Mouse (Mus musculus): Measurements from ENCODE around the gene Dixdc1. TPM values are rescaled to one million over a fixed set of nuclear protein-coding genes. Genes with fewer than 3 reads are reported as not detected.

The Dixdc1 gene
- polyA plus RNA-seq, 1 experiment from 2014 or later = 35.0 TPM

- WGBS = 89% methylated on average over 14 of the region's 14 CpGs
- Histone ChIP-seq H3K27me3 (peaks cover 13% of the 10 kb centered on the region), H3K9ac (no peak overlapping the region), H3K4me3 (no peak overlapping the region), H3K4me2 (no peak overlapping the region), H3K36me3 (no peaks in the 10 kb centered on the region), H3K4me1 (replicated peaks) (peaks cover 15% of the 10 kb centered on the region), H3K27ac (no peak overlapping the region), H3K9me3 (no peaks in the 10 kb centered on the region)
- ATAC-seq (ENCODE audit: low FRiP score) = no peak
These were observed 1.8 kb upstream of the Dixdc1 start for GRCm38 (mm10) chr9:50740867-50741784.

DNA sequence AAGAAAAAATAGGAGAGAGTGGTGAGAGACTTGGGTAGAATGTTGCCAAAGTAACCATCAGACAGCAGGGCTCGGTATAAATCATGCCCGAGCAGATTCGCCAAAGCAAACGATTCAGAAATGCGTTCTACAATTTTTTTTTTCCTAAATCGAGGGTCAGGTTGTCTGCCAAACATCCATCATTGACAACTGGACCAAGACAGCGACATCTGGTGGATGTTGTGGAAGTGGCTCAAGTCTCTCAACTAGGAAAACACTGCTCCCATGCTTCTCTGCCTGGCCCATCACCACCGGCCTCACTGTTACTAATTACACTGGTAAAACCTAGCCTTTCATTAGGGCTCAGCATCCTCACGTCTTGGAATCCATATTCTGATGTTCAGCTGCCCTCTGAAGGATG lies 4.3 kb downstream of the Dixdc1 start:
- WGBS = 8% methylated on average over 9 of the region's 9 CpGs
- no peak overlapping the region for H3K9ac ChIP-seq
- no peak for ATAC-seq (ENCODE audit: low FRiP score)
- H3K9me3 ChIP-seq = no peaks in the 10 kb centered on the region
- H3K27ac ChIP-seq = no peak overlapping the region
- peak overlapping the region; percentile 24 for H3K4me2 ChIP-seq
- peaks cover 17% of the 10 kb centered on the region for H3K4me1 ChIP-seq (replicated peaks)
- no peak overlapping the region for H3K4me3 ChIP-seq
- no peaks in the 10 kb centered on the region for H3K36me3 ChIP-seq
- H3K27me3 ChIP-seq = 0 out of 2 replicates have a peak, but pooled peaks cover 5% of the 10 kb centered on the region

- Histone ChIP-seq H3K27ac (peak overlapping the region; percentile 13), H3K36me3 (no peaks in the 10 kb centered on the region), H3K9me3 (no peaks in the 10 kb centered on the region), H3K4me2 (no peak overlapping the region), H3K27me3 (0 out of 2 replicates have a peak, but pooled peaks cover 5% of the 10 kb centered on the region), H3K4me3 (no peak overlapping the region), H3K4me1 (replicated peaks) (peaks cover 13% of the 10 kb centered on the region), H3K9ac (no peak overlapping the region)
- 7% methylated on average over 4 of the region's 4 CpGs for WGBS
- no peak for ATAC-seq (ENCODE audit: low FRiP score)
These were observed 6.8 kb downstream of the Dixdc1 start for GRCm38 (mm10) chr9:50732560-50732959.

DNA sequence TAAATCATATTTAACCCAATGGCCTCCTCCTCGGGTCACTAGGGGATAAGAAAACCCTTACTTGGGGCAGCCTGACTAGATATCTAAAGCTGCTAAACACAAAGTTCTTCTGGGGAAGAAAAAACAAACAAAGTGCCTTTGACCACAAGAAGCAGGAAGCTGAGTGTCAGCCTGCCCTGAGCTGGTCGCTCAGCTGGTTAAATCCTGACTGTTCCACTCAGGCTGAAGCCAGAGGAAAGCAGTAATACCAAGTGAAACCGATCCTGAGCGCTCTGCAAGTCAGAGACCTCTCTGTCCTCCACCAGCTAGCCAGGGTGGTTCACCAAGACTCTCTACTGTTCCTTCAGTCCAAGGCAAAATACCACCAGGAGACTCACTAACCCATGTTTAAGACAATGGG lies 9.7 kb downstream of the Dixdc1 start:
- Histone ChIP-seq H3K9me3 (no peaks in the 10 kb centered on the region), H3K27me3 (no peaks in the 10 kb centered on the region), H3K36me3 (no peaks in the 10 kb centered on the region), H3K4me1 (replicated peaks) (peaks cover 42% of the 10 kb centered on the region), H3K4me3 (no peak overlapping the region), H3K9ac (no peak overlapping the region), H3K27ac (peak overlapping the region; percentile 23; the same call in 1 of the 2 replicates), H3K4me2 (no peak overlapping the region)
- no peak for ATAC-seq (ENCODE audit: low FRiP score)
- 69% methylated on average over 4 of the region's 4 CpGs for WGBS

DNA sequence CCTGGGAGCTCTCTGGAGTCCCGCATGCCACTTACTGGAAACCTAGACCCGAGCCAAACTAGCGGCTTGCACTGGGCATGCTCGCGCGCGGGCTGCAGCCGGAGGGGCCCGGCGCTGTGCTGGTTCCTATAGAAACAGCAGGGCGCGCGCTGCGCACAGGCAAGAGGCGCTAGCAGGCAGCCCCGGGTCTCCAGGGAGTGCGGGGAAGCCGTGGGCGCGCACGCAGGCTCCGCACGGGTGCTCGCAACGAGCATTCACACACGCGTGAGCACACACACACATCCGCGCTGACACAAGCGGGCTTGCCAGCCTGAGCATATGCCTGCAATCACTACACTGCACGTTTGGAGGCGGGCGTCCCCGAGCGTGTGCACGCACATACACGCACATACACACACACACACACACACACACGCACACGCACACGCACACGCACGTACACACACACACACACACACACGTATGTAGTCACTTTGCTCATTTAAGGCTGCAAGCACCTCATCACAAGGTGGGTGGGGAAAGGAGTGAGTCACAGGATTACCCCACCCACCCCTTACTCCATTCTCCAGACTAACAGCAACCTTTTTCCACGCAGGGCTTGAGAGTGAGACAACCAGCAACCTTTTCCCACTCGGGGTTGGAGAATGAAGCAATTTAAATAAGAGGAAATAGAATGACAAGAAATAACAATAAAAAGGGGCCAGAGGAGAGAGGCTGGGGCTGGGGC lies 11.2 kb downstream of the Dixdc1 start:
- H3K4me3 ChIP-seq = peak overlapping the region; percentile 59
- H3K4me2 ChIP-seq = peak overlapping the region; percentile 83
- H3K4me1 ChIP-seq (replicated peaks) = peaks cover 55% of the 10 kb centered on the region
- H3K27ac ChIP-seq = peak overlapping the region; percentile 91
- H3K36me3 ChIP-seq = no peaks in the 10 kb centered on the region
- H3K27me3 ChIP-seq = no peaks in the 10 kb centered on the region
- no peaks in the 10 kb centered on the region for H3K9me3 ChIP-seq
- H3K9ac ChIP-seq = peak overlapping the region; percentile 87
- under 1% methylated on average over 40 of the region's 45 CpGs for WGBS
- peak; percentile 96 for ATAC-seq (ENCODE audit: low FRiP score)

DNA sequence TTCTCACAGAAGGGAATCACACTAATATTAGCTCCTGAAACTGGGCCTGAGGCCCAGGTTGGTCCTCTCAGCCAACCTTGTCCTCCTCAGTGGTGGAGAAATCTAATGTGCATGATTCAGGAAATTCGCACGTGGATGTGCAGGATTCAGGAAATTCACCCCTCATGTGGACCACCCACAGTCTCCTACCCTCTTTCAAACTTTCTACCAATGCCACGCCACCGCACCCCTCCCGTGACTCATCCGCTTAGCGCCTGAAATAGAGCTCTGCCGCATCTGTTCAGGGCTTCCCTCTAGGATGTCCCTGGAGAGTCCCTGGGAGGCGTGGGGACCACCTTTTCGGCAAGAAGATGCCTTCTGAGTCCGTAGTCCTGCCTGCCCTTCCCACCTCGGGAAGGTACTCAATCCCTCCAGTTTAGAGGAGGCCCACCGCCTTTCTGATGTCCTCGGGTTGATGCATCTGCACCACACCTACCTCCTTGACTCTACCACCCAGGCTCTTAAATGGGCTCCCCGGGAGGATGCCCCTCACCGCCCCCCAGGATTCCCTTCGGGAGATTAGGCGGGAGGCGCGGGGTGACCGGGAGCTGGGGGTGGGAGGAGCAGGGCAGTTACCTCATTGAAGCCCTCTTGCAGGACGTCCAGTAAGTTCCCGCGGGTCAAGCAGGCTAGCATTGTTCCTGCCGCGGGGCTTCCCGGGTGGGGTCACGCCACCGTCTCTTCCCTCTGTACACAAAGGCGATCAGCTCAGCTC lies 12.0 kb downstream of the Dixdc1 start:
- peak overlapping the region; percentile 91 for H3K27ac ChIP-seq
- peak overlapping the region; percentile 83 for H3K4me2 ChIP-seq
- H3K9me3 ChIP-seq = no peaks in the 10 kb centered on the region
- no peaks in the 10 kb centered on the region for H3K27me3 ChIP-seq
- WGBS = 2% methylated on average over 30 of the region's 30 CpGs
- H3K4me1 ChIP-seq (replicated peaks) = peaks cover 59% of the 10 kb centered on the region
- peak; percentile 19 for ATAC-seq (ENCODE audit: low FRiP score)
- H3K36me3 ChIP-seq = no peaks in the 10 kb centered on the region
- peak overlapping the region; percentile 59 for H3K4me3 ChIP-seq
- H3K9ac ChIP-seq = peak overlapping the region; percentile 87

GRCm38 (mm10) chr9:50725921-50726590 lies 13.3 kb downstream of the Dixdc1 start:
- ATAC-seq (ENCODE audit: low FRiP score) = no peak
- Histone ChIP-seq H3K9ac (peak overlapping the region; percentile 87), H3K4me1 (replicated peaks) (peaks cover 68% of the 10 kb centered on the region), H3K4me2 (peak overlapping the region; percentile 83), H3K27me3 (no peaks in the 10 kb centered on the region), H3K27ac (peak overlapping the region; percentile 91), H3K4me3 (peak overlapping the region; percentile 59), H3K36me3 (no peaks in the 10 kb centered on the region), H3K9me3 (no peaks in the 10 kb centered on the region)
- 21% methylated on average over 8 of the region's 8 CpGs for WGBS

- peak overlapping the region; percentile 62 for H3K9ac ChIP-seq
- peak overlapping the region; percentile 4; the same call in 1 of the 2 replicates for H3K4me3 ChIP-seq
- peak overlapping the region; percentile 91 for H3K27ac ChIP-seq
- ATAC-seq (ENCODE audit: low FRiP score) = no peak
- peak overlapping the region; percentile 83 for H3K4me2 ChIP-seq
- WGBS = 40% methylated on average over 3 of the region's 3 CpGs
- no peaks in the 10 kb centered on the region for H3K9me3 ChIP-seq
- H3K27me3 ChIP-seq = no peaks in the 10 kb centered on the region
- 0 out of 2 replicates have a peak, but pooled peaks cover 1% of the 10 kb centered on the region for H3K36me3 ChIP-seq
- H3K4me1 ChIP-seq (replicated peaks) = peaks cover 70% of the 10 kb centered on the region
These were observed 14.5 kb downstream of the Dixdc1 start for GRCm38 (mm10) chr9:50724661-50725330.

- no peaks in the 10 kb centered on the region for H3K27me3 ChIP-seq
- WGBS = 75% methylated on average over 2 of the region's 2 CpGs
- no peak for ATAC-seq (ENCODE audit: low FRiP score)
- H3K27ac ChIP-seq = peak overlapping the region; percentile 91
- H3K4me1 ChIP-seq (replicated peaks) = peaks cover 70% of the 10 kb centered on the region
- peak overlapping the region; percentile 4; the same call in 1 of the 2 replicates for H3K4me3 ChIP-seq
- H3K36me3 ChIP-seq = peaks cover 5% of the 10 kb centered on the region; the same call in 1 of the 2 replicates
- no peaks in the 10 kb centered on the region for H3K9me3 ChIP-seq
- peak overlapping the region; percentile 83 for H3K4me2 ChIP-seq
- H3K9ac ChIP-seq = peak overlapping the region; percentile 62
These were observed 15.2 kb downstream of the Dixdc1 start for GRCm38 (mm10) chr9:50724147-50724546.

GRCm38 (mm10) chr9:50723406-50723805 lies 15.9 kb downstream of the Dixdc1 start:
- H3K36me3 ChIP-seq = peaks cover 5% of the 10 kb centered on the region; the same call in 1 of the 2 replicates
- WGBS = 41% methylated on average over 7 of the region's 7 CpGs
- peak overlapping the region; percentile 37 for H3K4me2 ChIP-seq
- H3K9me3 ChIP-seq = no peaks in the 10 kb centered on the region
- peaks cover 65% of the 10 kb centered on the region for H3K4me1 ChIP-seq (replicated peaks)
- H3K27ac ChIP-seq = peak overlapping the region; percentile 83
- H3K4me3 ChIP-seq = 0 out of 2 replicates have a peak overlapping the region, but pooled peaks have one; percentile 9
- no peaks in the 10 kb centered on the region for H3K27me3 ChIP-seq
- no peak for ATAC-seq (ENCODE audit: low FRiP score)
- H3K9ac ChIP-seq = 0 out of 2 replicates have a peak overlapping the region, but pooled peaks have one; percentile 35

DNA sequence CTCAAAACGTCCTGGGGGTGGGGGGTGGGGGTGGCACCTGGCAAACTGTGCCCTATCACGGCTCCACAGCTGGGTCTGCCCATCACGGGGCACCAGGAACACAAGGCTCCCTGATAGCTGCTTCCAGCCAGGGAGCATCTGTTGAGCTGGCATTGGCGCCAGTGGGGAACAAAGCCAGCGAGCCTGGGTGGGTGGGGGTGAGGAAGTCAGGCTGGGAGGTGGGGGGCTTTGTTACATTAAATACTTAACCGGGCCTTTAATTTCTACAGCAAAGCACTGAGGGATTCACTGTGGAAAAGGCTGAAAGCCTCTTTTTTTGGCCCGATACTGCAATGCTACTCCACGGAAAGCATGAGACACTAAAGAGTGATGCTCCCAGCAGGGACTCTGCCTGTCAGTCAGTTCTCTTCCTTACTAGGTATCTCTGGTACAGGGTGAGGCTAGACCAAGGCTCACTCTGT lies 16.8 kb downstream of the Dixdc1 start:
- peak overlapping the region; percentile 22 for H3K4me2 ChIP-seq
- peaks cover 10% of the 10 kb centered on the region; the same call in 1 of the 2 replicates for H3K36me3 ChIP-seq
- ATAC-seq (ENCODE audit: low FRiP score) = peak; percentile 23; the same call in 1 of the 2 replicates
- no peaks in the 10 kb centered on the region for H3K9me3 ChIP-seq
- no peak overlapping the region for H3K9ac ChIP-seq
- no peaks in the 10 kb centered on the region for H3K27me3 ChIP-seq
- 27% methylated on average over 8 of the region's 8 CpGs for WGBS
- H3K4me1 ChIP-seq (replicated peaks) = peaks cover 63% of the 10 kb centered on the region
- H3K27ac ChIP-seq = peak overlapping the region; percentile 83
- H3K4me3 ChIP-seq = no peak overlapping the region

Measured in hindbrain, embryonic 13.5 days (tissue).